In the genomic region with DNA sequence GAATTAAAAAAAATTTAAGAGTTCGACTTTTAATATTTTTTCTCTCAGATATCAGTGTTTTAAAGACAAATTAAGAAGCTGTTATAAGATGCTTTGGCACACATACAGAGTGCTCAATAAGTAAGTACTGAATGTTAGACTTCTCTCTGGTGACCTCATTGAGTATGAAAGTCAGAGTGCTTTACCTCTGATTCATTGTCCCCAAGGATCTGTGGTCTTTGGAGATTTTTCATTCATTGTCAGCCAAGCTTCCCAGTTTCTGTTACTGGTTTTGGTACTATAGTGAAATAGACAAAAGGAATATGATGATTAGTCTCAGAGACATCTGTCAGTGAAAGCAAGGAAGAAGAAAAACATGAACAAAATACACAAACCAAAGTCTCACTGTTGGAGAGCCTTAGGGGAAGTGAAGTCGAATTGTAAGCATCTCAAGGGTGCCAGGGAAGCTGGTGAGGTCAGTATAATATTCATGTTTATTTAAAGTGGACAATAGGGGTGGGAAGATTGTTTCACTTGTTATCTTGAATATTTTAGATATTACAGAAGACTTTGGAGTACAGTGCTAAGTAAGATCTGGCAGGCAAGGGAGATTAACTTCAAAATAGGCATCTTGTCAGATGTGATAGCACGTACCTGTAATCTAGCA, we compare ENCODE assay signal across 29 mouse cellular contexts. TPM values are rescaled to one million over a fixed set of nuclear protein-coding genes. Genes with fewer than 3 reads are reported as not detected.
DNase-seq lines count a peak whose midpoint lies in the region; ATAC-seq and TF ChIP-seq lines count a peak whose summit lies in the region.
"Had no signal": no experiment of that assay in that cellular context is flagged by ENCODE, and none has a peak within 500 bp of the region (broad histone marks: within the 10 kb centered on the region; RNA-seq: fewer than 3 reads in every experiment).

No protein-coding gene starts in this region.

- intact Hi-C loops in heart, postnatal 36 days (cut with DNase I): no loop called here

- H3K4me3 ChIP-seq in heart, postnatal 0 days (ENCODE audit: low read depth, low read length): no peak overlapping the region
- H3K4me3 ChIP-seq: embryonic facial prominence, embryonic 13.5 days; erythroblast, embryonic 14.5 days; forebrain, embryonic 12.5 days; hindbrain, embryonic 12.5 days; intestine, embryonic 15.5 days; layer of hippocampus, adult 2 months; left cerebral cortex, adult 2 months; limb, embryonic 12.5 days; liver, embryonic 15.5 days; neural tube, embryonic 13.5 days had no signal

- H3K4me2 ChIP-seq in heart, postnatal 0 days (ENCODE audit: low read depth, low read length): no peak overlapping the region
- H3K4me2 ChIP-seq: embryonic facial prominence, embryonic 13.5 days; forebrain, embryonic 12.5 days; hindbrain, embryonic 12.5 days; intestine, embryonic 15.5 days; limb, embryonic 12.5 days; liver, embryonic 15.5 days; lung, embryonic 14.5 days; midbrain, embryonic 11.5 days; neural tube, embryonic 13.5 days had no signal

- ATAC-seq in heart, postnatal 0 days (ENCODE audit: insufficient read depth, low read depth): no peak
- ATAC-seq: forebrain, postnatal 0 days; hindbrain, postnatal 0 days; intestine, embryonic 15.5 days had no signal

- no peak for TF ChIP-seq CTCF in heart, postnatal 0 days (IDR thresholded peaks at IDR 0.05; ENCODE audit: low read depth)

- H3K9me3 ChIP-seq in heart, postnatal 0 days (replicated peaks; ENCODE audit: control insufficient read depth, low read length): no peaks in the 10 kb centered on the region
- H3K9me3 ChIP-seq: embryonic facial prominence, embryonic 13.5 days; forebrain, embryonic 12.5 days; hindbrain, embryonic 12.5 days; intestine, embryonic 15.5 days; limb, embryonic 12.5 days; liver, embryonic 15.5 days; neural tube, embryonic 13.5 days had no signal

- no peak for TF ChIP-seq EP300 in heart, postnatal 0 days (IDR thresholded peaks at IDR 0.05; ENCODE audit: low read depth)

- peak; percentile 24 for DNase-seq in heart, postnatal 0 days (ENCODE audit: low spot score)
- no peak for DNase-seq in heart, postnatal 36 days
- peak; percentile 98 for DNase-seq in 3T3-L1 (ENCODE audit: low read depth, low spot score)
- DNase-seq in Muller cell, postnatal 12 days (ENCODE audit: inconsistent ontology term): peak; percentile 87
- peak; percentile 46 for DNase-seq in fibroblast of lung, adult 2 months (ENCODE audit: low read depth)
- DNase-seq in ovary, adult 18-20 months (ENCODE audit: low spot score): no peak
- DNase-seq in thymus, postnatal 25 days: no peak
- DNase-seq: adrenal gland, postnatal 14 days; cerebellum, adult 11 months; cerebellum, adult 9-11 months; forebrain, postnatal 0 days; gastrocnemius, postnatal 25 days; kidney, adult 2 months; kidney, postnatal 36 days; lung, embryonic 14.5 days; retina, postnatal 1 day; right cerebral cortex, postnatal 14 days had no signal

- no peak overlapping the region for H3K9ac ChIP-seq in heart, postnatal 0 days (replicated peaks; ENCODE audit: low read depth, low read length)
- H3K9ac ChIP-seq: embryonic facial prominence, embryonic 13.5 days; forebrain, embryonic 12.5 days; forebrain, postnatal 0 days; hindbrain, embryonic 12.5 days; intestine, embryonic 15.5 days; limb, embryonic 12.5 days; liver, embryonic 15.5 days; lung, embryonic 14.5 days; neural tube, embryonic 13.5 days had no signal

- H3K27me3 ChIP-seq in heart, postnatal 0 days (ENCODE audit: control insufficient read depth, insufficient read depth, low read length): no peaks in the 10 kb centered on the region
- H3K27me3 ChIP-seq: embryonic facial prominence, embryonic 13.5 days; forebrain, embryonic 12.5 days; hindbrain, embryonic 12.5 days; intestine, embryonic 15.5 days; limb, embryonic 12.5 days; liver, embryonic 15.5 days; neural tube, embryonic 13.5 days had no signal

- no peaks in the 10 kb centered on the region for H3K36me3 ChIP-seq in heart, postnatal 0 days (replicated peaks; ENCODE audit: control insufficient read depth, insufficient read depth, low read length)
- H3K36me3 ChIP-seq: embryonic facial prominence, embryonic 13.5 days; forebrain, embryonic 12.5 days; hindbrain, embryonic 12.5 days; intestine, embryonic 15.5 days; limb, embryonic 12.5 days; liver, embryonic 15.5 days; neural tube, embryonic 13.5 days had no signal

- WGBS in heart, postnatal 0 days: 35% methylated on average over 3 of the region's 3 CpGs

- peaks cover 12% of the 10 kb centered on the region for H3K4me1 ChIP-seq in heart, postnatal 0 days (ENCODE audit: control insufficient read depth, insufficient read depth)
- H3K4me1 ChIP-seq: embryonic facial prominence, embryonic 13.5 days; forebrain, embryonic 12.5 days; hindbrain, embryonic 12.5 days; limb, embryonic 12.5 days had no signal

- H3K27ac ChIP-seq in heart, postnatal 0 days (ENCODE audit: low read depth): no peak overlapping the region
- H3K27ac ChIP-seq: embryonic facial prominence, embryonic 13.5 days; forebrain, embryonic 12.5 days; hindbrain, embryonic 12.5 days; hindbrain, postnatal 0 days; intestine, embryonic 15.5 days; layer of hippocampus, adult 2 months; left cerebral cortex, adult 2 months; limb, embryonic 12.5 days; liver, embryonic 15.5 days; neural tube, embryonic 13.5 days had no signal

RNA-seq across cellular contexts. Expression of gene Crebrf, which starts 11.8 kb away (rescaled TPM):
- 13.6 and 23.8 TPM in 2 replicates for total RNA-seq in heart, postnatal 0 days (2014; rRNA removed; ENCODE audit: low replicate concordance)
- polyA plus RNA-seq in heart, postnatal 0 days (2015; fragmentation: Nextera tagmentation; extraction: Ambion mirVana): 11.8 and 17.3 TPM in 2 replicates
- total RNA-seq in heart, postnatal 36 days (2021): 10 to 100 TPM; 71.7 to 72.4 TPM

RNA-seq across cellular contexts. Expression of gene Bnip1, which starts 53.6 kb away (rescaled TPM):
- total RNA-seq in heart, postnatal 0 days (2014; rRNA removed; ENCODE audit: low replicate concordance): 45.6 and 58.6 TPM in 2 replicates
- 50.5 and 50.9 TPM in 2 replicates for polyA plus RNA-seq in heart, postnatal 0 days (2015; fragmentation: Nextera tagmentation; extraction: Ambion mirVana)
- 10 to 100 TPM; 24.5 to 27.2 TPM for total RNA-seq in heart, postnatal 36 days (2021)

Comparison
In these comparisons a context has a peak if more than half of its experiments do, and no peak if none do; other contexts are left out.
1. DNase-seq: peak in heart, postnatal 0 days (single experiment), 3T3-L1 (single experiment), Muller cell, postnatal 12 days (single experiment) and fibroblast of lung, adult 2 months (single experiment); none in heart, postnatal 36 days (0 of 2), ovary, adult 18-20 months (single experiment) and thymus, postnatal 25 days (single experiment).